Mouse (Mus musculus) bone marrow macrophage, adult 2 months (primary cell): ENCODE measurements at regions not wholly inside any gene's neighbourhood (a gene's known extent, or its start where the extent isn't known, plus 50 kb on each side); places are given as distances from the start of the nearest gene placed in this dataset.

Experiments used
- H3K27ac ChIP-seq: 2 replicates; pipeline ENCODE4 v1.5.1; 2012; ENCODE audit warnings: low read depth, low read length; ENCODE audit not compliant: insufficient read depth
- H3K4me1 ChIP-seq: 2 replicates; pipeline ENCODE4 v1.6.1; 2012; ENCODE audit warnings: low read length; ENCODE audit not compliant: control insufficient read depth, insufficient read depth
- H3K4me3 ChIP-seq: 2 replicates; pipeline ENCODE4 v1.5.1; 2012; ENCODE audit warnings: mild to moderate bottlenecking, low read length, moderate library complexity; ENCODE audit not compliant: insufficient read depth
- CTCF ChIP-seq: IDR thresholded peaks from 2 replicates; pipeline ENCODE4 v1.5.1; 2012; ENCODE audit warnings: low read depth, mild to moderate bottlenecking, low read length, moderate library complexity
- POLR2A ChIP-seq: IDR thresholded peaks from 2 replicates; pipeline ENCODE4 v1.6.1; 2012; ENCODE audit warnings: mild to moderate bottlenecking, low read depth, low read length, borderline replicate concordance

DNA sequence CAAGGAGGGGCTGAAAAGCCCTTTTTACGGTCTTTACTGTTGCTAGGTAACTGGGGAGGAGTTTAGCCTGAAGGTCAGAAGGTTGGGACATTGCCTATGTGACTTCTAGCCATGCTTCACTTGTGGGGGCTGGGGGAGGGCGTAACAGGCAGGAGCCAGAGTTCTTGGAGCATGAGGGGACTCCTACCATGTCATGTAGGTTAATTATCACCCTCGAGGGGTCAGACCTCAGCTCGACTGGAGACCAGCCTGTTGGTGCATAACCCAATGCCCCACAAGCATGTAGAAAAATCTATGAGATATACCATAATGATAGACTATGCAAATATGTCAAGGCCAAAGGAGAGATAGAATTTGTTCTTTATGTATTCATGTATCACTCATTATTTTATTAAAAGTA lies 215.1 kb upstream of the Rasa1 start:
- Histone ChIP-seq H3K4me1 (peaks cover 28% of the 10 kb centered on the region), H3K27ac (no peak overlapping the region), H3K4me3 (no peak overlapping the region)
- no peak for TF ChIP-seq CTCF
- no peak for TF ChIP-seq POLR2A

DNA sequence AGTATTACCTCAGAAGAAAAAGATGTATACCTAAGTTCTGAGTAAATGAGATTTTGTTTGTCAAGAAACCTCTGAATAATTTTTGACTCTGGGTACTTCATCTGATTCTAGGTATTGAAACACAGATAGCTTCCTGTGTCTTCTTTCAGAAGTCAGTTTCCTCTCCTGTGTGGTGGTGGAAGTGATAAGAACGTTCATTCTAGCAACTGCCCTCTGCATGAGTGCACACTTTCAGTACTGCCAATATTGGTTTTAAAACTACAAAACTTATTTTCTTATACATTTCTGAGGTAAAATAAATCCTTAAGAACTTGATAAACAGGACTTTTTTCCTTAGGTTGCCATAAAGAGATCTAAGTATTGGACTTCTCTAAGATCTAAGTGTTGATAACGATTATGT lies 209.8 kb upstream of the Rasa1 start:
- H3K27ac ChIP-seq = no peak overlapping the region
- H3K4me1 ChIP-seq = no peaks in the 10 kb centered on the region
- TF ChIP-seq POLR2A = no peak
- no peak for TF ChIP-seq CTCF
- H3K4me3 ChIP-seq = no peak overlapping the region

DNA sequence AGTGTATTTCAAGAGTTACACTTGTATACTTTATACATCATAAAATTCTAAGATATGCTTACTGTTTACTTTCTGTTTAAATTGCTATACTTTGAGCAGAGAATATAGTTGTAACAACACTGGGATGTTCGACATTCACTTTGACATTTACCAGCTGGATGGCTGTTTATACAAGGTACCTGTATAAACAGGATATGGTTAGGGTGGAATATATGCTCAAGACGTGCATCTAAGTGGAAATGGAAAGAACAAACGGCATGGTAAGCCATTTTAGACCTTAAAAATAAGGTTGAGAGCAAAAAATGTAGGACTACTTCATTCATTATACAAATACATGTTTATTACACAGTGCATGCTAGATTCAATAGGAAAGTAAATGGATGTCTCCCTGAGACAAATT lies 195.9 kb upstream of the Rasa1 start:
- H3K4me1 ChIP-seq = no peaks in the 10 kb centered on the region
- no peak overlapping the region for H3K27ac ChIP-seq
- H3K4me3 ChIP-seq = no peak overlapping the region
- TF ChIP-seq POLR2A = no peak

DNA sequence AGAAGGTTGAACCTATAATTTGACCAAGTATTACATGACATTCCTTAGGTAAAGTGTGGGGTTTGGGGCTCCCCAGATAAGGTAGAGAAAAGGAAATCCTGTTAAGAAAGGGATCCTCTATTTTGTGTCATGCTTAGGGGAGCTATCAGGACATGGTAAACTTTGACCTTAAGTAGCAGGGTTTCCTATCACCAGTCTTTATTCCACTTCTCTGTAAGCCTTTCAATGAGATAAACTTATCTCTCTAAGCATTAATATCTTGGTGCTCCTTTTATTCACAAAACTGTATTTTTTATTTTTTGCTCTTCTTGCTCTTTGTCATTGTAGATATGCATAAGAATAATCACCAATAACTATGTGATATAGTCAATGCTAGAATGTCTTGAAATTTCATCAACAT lies 194.4 kb upstream of the Rasa1 start:
- H3K27ac ChIP-seq = no peak overlapping the region
- H3K4me3 ChIP-seq = no peak overlapping the region
- H3K4me1 ChIP-seq = no peaks in the 10 kb centered on the region
- no peak for TF ChIP-seq CTCF
- no peak for TF ChIP-seq POLR2A

DNA sequence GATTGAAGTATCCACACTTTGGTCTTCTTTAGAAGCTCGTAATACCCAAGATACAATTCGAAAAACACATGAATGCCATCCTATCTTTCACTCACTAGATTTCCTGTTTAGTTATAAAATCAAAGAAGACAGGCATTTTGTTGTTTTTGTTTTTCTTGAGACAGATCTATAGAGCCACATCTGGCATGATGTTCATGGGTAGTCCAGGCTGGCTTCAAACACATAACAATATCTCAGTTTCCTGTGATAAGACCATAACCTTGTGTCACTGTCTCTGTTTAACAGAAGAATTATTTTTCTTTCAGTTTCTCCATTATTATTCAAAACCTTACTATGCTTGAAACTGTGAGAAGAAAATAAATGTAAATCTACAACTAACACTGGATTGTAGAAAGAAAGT lies 190.5 kb upstream of the Rasa1 start:
- no peak for TF ChIP-seq POLR2A
- TF ChIP-seq CTCF = no peak
- no peak overlapping the region for H3K4me3 ChIP-seq
- H3K4me1 ChIP-seq = no peaks in the 10 kb centered on the region
- H3K27ac ChIP-seq = no peak overlapping the region

DNA sequence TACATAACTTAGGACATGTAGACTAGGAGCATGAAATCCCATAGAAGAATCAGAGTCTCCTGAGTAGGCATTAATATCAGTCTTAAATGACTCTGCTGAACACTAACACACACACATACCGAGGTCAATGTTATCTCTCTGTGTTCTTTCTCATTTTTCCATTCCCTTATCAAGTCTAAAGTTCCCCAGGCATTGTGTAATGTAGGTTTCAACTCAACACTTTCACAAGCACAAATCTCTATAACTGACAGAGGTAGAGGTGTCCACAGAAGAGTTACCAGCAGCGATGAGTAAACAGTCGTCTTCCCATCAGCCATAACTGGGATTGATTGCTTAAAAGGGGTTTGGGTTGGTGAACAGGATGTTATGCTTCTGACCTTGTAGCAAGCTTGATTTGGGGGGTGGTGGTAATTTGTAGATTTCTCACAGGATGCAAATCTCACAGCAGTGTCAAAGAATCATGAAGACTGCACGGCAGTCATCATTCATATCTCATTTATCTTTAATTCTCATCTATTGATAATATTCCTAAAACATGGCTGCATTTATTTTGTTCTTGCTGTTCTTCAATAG lies 187.4 kb upstream of the Rasa1 start:
- Histone ChIP-seq H3K4me1 (no peaks in the 10 kb centered on the region), H3K4me3 (no peak overlapping the region), H3K27ac (no peak overlapping the region)
- TF ChIP-seq CTCF = no peak
- no peak for TF ChIP-seq POLR2A

DNA sequence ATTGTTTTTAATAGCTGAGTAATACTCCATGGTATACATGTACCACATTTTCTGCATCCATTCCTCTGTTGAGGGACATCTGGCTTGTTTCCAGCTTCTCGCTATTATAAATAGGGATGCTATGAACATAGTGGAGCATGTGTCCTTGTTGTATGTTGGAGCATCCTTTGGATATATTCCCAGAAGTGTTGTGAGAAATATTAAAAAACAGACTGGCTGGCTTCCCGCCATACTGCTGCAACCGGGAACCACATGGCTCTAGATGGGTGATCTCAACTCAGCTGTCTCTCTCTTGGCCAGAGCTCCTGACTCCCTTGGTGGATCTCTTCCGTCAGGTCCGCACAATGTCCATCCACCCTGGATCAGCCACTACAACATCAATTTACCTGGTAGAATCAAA lies 182.4 kb upstream of the Rasa1 start:
- no peaks in the 10 kb centered on the region for H3K4me1 ChIP-seq
- TF ChIP-seq POLR2A = no peak
- TF ChIP-seq CTCF = no peak
- H3K4me3 ChIP-seq = no peak overlapping the region
- H3K27ac ChIP-seq = no peak overlapping the region

DNA sequence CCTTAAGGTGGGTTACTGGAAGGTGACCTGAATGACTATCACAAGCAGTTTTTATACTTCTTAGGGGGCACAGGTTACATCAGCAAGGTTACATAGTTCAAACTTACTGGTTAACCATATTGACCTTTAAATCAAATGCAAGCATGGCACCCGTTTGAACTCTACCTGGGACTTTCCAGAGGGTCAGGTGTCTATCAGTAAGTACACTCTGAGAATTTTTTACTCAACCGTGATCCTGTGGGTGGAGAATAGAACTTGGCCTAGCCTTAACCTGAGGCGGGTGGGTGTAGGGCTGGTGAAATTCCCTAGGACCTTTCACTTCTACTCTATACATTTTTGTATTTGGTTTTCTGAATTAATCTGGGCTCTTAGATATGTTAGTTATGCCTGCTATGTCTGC lies 170.5 kb upstream of the Rasa1 start:
- TF ChIP-seq POLR2A = no peak
- no peak for TF ChIP-seq CTCF
- no peaks in the 10 kb centered on the region for H3K4me1 ChIP-seq
- H3K27ac ChIP-seq = no peak overlapping the region
- no peak overlapping the region for H3K4me3 ChIP-seq

DNA sequence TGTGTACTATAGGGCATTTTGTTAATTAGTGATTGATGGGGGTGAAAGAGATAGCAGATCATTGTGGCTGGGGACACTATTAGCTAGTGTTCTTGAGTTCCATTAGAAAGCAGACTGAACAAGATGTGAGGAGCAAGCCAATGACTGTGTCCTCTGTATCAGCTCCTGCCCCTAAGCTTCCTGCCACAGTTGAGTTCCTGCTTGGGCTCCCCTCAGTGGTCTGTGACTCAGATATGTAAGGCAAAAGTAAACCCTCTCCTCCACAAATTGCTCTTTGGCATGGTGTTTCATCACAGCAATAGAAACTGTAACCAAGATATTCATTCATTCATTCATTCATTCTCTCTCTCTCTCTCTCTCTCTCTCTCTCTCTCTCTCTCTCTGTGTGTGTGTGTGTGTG lies 169.7 kb upstream of the Rasa1 start:
- no peak overlapping the region for H3K4me3 ChIP-seq
- TF ChIP-seq CTCF = no peak
- TF ChIP-seq POLR2A = no peak
- no peaks in the 10 kb centered on the region for H3K4me1 ChIP-seq
- no peak overlapping the region for H3K27ac ChIP-seq

DNA sequence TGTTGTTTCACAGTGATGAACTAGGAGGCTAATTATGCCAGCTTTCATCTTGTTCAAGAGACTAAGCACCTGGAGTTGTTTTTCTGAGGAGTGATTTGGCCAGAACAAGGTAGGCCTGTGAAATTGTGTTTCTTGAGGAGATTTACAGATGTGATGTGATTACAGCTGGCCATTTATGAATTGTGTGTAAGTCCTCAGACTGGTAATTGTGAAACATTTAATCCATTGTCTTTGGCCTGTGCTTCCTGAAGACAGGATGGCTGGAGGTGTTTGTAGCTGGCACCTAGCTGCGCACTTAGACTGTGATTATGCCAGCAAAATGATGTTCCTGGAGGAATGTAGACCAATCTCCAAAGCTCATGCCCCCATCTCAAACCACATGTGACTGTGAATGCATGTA lies 150.7 kb upstream of the Rasa1 start:
- TF ChIP-seq POLR2A (no peak), CTCF (no peak)
- Histone ChIP-seq H3K27ac (no peak overlapping the region), H3K4me1 (peaks cover 16% of the 10 kb centered on the region), H3K4me3 (no peak overlapping the region)

DNA sequence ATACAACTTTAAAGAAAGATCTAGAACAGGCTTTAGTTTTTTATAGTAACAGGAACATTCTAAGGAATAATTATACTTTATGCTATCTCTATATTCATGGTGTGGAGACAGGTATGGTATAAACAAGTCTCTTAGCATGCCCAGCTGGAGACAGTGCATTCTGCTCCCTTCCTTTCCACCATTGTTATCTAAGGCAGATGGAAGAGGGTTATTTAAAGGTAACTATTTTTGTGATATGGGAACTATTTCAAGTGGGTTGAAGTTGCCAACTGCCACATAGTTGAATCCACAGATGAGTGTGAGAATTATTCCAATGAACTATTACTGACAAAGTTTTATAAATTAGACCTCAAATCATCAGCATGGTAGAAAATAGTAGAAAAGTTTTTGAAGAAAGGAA lies 148.9 kb upstream of the Rasa1 start:
- TF ChIP-seq POLR2A = no peak
- no peak for TF ChIP-seq CTCF
- Histone ChIP-seq H3K4me3 (no peak overlapping the region), H3K27ac (no peak overlapping the region), H3K4me1 (peaks cover 16% of the 10 kb centered on the region)
